Mouse (Mus musculus): ENCODE measurements at regions not wholly inside any gene's neighbourhood (a gene's known extent, or its start where the extent isn't known, plus 50 kb on each side); places are given as distances from the start of the nearest gene placed in this dataset.
A peak's percentile ranks its signal among the peaks of the same experiment; 100 is the strongest.

DNA sequence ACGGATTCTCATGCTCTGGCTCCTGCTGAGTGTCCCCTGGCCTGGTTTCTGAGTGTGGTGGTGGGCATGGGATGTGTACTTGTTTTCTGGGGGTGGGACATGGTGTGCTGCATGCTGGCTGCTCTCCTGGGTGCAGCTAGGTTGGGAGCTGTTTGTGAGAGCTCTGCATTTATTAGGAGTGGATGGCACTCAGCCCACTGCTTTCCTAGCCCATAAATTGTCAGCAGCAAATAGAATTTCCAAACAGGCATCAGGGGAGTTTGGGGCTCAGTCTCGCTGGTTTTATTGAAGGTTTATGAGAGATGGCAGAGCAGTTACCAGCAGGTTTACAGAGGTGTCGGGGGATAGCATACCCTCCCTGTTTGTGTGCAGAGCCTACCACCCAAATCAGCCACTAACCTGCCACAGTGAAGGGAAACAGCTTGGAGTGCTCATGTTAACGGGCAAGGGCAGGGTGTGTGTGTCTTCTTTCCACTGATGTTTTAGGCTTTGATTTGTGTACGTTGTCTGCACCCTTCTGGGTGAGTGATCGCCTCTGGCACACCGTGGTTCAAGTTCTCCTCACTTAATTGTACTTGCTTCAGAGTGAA lies 372.6 kb downstream of the Eipr1 start:
- DNase-seq, result no peak

DNA sequence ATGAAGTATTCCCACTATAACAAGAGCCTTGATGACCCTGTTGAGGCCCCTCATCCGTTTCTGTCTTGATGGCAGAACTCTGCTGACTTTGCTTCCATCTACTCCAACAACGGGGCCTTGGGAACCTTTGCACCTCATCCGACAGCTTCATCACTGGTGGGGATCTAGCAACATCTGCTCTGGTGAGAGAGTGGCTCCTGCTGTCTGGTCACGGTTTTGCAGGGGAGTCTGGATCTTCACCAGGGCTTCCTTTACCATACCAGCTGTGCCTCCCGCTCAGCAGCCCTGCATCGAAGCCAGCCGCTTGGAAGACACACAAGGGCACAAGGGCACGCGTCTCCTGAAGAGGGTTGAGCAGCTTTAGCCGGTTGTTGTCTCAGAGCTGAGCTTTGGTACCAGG lies 377.2 kb downstream of the Eipr1 start:
- DNase-seq, result peak; percentile 63

DNA sequence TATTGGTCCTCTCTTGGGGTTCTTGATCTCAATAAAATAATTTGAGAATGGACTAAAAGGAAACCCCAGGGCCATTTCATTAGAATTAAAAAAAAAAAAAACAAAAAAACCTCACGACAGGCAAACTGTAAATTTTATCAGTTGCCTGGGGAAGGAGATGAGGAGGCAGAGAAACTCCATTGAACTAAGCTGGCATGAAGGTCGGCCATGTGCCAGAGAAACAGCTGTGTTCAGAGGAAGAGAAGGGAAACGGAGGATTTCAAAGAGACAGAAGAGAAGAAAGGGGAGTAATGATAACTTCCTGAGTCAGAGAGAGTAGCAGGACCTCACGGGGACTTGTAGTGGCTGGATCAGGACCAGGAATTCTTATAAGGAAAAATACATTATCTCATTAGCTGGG lies 377.7 kb downstream of the Eipr1 start:
- no peak for DNase-seq

DNA sequence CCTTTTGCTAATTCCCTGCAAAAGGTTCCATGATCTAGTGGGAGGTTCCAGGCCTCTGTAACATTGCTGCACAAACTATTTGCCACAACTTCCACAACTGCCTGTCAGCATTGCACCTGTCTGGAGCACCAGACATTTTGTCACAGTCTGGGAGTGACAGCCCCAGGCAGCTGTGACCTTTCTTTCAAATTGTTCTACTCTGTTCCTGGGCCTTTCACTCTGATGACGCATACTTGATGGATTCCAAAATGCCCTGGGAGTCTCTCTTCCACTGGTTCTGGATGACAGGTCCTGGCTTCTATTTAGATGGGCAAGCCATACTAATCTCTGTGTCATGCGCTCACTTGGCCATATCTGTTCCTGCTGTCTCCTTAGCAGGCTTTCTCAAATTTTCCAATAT lies 382.7 kb downstream of the Eipr1 start:
- DNase-seq, result no peak

DNA sequence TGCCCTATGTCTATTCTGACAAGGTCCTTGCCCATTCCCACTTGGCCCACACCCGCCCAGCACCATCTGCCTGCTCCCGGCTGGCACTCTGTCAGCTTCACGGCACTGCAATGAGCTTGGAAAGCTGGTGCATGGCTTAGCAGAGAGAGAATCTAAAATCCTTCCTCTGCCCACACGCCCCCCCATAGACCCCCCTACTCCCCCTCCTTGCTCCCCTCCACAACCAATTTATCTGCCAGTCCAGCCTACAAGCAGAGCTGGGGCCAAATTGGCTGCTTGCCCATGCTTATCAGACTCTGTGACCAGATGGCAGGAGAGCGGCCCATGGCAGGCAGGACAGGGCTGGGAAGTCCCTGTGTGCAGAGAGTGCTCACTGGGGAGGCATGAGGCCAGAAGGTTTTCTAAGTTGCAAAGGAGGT lies 385.3 kb downstream of the Eipr1 start:
- peak; percentile 77 for DNase-seq

DNA sequence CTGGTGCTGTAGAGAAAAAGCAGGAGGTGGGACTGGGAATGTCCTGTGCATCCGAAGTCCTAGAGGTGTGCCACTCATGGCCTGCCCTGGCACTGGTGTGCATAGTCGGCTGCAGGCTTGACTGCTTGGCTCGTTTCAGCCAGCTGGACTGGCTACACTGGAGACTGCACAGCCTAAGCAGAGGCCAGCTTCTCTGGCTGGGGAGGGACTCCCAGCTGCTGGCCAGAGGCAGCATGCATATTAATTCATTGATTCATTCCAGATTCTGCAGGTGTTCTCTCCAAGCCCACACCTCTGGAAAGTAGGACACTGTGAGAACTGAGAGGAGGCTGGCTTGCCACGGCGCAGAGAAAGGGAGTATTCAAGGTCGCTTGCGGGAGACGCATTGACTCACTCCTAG lies 385.9 kb downstream of the Eipr1 start:
- DNase-seq, result no peak

DNA sequence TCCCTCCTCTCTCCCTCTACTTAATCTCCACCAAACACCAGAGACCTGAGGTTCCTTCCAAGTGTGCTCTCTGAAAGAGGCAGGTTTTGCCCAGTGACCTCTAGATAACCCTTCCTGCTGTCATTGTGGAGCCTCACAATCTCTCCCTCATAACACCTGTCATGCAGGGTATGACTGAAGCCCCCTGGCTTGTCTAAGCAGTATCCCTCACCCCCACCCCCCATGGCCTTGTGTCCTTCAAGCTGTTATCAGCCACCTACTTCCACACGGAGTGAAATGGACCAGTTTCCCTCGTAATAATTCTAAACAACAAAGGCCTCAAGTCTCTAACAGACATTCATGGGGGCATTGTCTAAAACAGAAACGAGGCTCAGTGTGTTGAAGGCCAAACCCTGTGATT lies 387.6 kb upstream of the Myt1l start:
- no peak for DNase-seq

DNA sequence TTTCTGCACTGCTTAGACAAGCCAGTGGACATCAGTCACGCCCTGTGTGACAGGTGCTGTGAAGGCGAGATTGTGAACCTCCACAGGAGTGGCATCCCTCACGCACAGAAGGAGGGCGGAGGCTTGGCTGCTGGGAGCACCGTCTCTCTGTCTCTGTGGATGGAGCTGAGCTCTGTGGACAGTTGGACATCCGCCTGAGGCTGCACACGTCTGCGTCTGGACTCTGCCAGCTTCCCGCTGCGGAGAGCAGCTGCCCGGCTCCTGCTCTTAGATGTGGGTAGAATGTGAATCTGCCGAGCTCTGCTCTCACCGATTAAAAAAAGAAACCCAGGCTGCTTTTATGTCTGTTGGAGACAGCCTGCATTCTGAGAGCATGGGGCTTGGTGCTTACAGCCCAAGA lies 387.1 kb upstream of the Myt1l start:
- no peak for DNase-seq

DNA sequence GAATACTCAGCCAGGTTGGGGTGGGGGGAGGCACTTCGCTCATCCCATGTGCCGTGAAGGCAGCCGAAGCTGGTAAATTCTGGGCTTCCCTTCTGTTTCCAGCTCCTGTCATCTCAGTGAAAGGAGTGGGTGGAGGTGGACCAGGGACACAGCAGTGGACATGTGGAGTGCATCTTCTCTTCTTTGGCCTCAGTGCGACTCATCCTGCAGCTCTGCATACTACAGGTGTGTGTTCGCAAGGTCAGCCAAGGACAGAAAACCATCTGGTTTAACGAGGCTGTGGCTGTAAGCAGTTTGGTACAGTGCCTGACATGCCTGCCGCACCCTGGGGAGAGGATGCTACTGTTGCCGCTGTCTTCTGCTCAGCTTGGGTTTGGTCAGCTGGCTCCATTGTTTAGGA lies 386.3 kb upstream of the Myt1l start:
- DNase-seq, result no peak

DNA sequence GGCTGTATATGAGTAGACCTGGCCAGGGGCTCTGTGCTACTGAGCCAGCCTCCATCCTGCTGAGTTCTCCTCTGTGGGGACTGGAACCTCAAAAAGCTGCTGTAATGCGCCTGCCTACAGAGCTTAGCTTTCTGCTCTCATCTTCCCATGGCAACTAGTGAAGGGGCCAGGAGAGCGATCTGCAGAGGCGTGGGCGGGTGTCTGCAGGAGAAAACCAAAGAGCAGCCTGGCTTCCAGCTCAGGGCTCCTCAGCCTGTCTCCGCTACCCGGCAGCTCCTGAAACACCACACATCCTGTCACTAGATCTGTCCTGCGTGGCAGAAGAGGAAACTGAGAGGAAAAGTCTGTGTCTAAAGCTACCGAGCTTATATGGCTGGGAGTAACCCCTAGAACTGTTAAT lies 384.9 kb upstream of the Myt1l start:
- no peak for DNase-seq

DNA sequence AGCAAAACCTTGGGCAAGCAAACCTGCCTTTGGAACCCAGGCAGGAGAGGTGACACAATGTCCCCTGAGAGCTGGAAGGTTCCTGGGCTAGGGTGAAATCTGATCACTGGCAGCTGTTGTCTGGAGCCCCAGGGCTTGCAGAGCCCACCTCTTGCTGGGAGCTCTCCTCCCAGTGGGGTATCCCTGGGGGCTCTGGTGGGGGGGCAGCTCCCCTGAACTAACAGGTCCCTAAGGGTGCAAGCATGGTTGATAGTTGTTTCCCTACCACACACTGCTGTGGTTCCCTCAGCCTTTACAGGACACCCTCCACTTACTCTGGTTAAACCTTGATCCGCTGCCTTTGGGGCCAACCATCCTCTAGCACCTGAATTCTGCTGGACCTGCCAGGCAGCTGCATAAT lies 367.3 kb upstream of the Myt1l start:
- no peak for DNase-seq

DNA sequence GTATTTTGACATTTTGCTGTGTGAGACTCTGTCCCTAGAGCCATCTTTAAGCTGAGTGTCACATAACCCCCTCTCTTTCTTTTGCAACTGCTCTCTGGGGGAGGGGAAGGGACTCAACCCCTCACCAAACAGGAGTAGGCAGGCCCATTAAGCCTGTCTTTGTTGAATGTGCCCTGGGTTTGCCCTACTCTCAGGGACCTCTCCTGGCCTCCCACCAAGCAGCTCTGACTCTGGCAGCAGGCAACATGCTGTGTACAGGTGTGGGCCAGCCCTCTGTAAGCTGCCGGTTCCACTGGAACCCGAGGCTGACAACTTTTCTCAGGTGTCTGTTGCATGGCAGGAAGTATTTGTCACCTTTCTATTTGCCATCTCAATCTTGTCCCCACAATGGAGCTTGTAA lies 366.6 kb upstream of the Myt1l start:
- no peak for DNase-seq

DNA sequence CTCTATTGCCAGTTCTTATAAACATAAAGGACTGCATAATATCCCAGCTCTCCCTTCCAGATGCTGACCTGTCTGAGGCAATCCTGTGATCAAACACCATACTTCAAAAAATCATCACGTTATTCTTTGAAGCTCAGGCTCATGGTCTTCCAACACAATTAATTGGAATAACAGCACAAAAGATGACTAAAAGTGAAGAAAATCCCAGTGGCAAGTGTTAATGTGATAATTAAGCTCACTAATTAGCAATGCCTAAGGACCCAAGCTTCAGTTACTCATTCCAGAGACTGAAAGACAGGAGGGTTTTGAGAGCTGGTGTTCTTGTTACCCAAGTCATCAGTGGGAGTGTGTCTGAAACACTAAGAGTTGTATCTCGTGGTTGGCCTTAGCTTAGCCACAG lies 363.5 kb upstream of the Myt1l start:
- DNase-seq, result no peak

DNA sequence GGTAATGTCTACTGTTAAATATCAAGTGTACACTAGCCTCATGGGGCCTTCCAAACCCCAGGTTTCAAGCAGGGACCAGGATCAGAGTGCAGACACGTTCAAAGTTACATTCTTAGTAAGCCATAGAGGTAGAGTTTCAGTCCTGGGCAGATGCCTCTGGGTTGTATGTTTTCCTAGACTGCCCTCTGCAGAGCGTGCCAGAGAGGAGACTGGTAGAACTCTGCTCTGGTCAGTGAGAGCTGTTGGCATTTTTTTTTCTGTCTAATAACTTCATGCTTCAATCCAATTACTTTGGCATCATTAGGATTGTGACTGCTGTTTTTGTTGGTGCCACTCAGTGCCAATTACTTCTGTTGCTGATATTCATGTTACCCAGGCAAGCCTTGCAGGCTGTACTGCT lies 361.9 kb upstream of the Myt1l start:
- DNase-seq, result no peak

DNA sequence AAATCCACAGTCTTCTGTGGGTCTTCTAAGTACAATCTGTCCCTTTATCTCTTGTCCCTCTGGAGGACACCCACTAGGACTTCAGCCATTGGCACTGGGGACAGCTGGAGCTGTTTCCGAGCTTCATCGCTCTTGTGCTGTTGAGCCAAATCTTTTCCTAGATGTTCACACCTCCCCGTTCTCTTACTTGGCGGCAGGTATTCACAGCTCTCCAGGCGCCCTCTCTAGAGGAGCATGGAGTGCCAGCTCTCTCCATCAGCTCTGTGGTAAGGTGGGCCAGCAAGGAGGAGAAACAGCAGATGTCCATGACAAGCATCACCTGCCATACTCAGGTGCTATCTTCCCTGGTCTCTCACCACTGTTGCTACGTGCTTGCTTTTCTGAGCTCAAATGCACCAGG lies 360.3 kb upstream of the Myt1l start:
- no peak for DNase-seq

DNA sequence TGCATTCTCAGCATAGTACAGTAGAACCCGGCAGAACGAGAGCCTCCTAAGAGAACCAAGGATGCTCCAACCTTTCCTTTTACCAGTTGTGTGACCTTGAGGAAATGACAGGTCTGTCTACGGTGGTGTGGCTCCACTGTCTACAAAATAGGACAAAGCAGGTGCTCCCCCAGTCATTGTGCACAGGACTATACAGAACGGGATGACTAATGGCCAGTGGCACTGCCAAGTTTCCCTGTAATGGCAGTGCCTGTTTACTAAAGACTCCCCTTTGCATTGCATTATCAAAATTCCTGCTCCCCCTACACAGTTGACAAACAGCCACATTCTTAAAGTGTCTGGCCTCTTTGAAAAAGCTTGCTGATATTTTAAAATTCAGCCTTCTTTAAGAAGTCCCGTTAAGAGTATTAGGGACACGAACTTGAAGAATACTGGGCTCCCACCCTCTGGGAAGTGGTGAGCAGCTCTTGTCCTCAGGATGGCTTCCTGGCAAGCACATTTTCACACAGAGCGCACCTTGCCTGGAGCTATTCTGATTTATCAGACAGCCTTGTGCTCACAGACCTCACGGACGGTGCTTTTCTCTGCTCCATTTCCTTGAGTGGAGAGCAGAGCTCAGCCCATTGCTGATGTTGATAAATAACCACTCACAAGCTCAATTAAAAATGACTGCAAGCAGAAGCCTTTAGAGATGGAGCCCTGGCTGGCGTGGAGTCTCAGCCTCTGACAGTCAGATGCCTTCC lies 352.3 kb upstream of the Myt1l start:
- DNase-seq, result peak; percentile 25

DNA sequence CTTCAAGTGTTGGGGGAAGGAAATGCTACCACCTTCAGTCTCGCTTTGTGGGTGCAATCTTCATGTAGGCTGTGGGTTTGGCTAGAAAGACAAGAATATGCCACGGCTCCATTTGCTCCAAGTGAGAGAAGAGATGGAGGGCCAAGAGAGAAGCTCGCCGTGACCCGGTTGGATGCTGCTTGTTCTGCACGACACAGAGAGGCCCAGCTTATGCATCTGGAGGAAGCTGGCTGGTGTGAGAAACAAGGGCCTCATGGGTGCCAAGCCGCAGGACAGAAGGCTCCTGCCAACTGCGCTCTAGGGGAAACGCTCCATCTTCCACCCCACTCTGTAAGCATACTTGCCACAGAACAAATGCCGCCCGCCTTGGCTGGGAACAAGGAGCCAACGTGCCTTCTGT lies 351.0 kb upstream of the Myt1l start:
- DNase-seq, result no peak

DNA sequence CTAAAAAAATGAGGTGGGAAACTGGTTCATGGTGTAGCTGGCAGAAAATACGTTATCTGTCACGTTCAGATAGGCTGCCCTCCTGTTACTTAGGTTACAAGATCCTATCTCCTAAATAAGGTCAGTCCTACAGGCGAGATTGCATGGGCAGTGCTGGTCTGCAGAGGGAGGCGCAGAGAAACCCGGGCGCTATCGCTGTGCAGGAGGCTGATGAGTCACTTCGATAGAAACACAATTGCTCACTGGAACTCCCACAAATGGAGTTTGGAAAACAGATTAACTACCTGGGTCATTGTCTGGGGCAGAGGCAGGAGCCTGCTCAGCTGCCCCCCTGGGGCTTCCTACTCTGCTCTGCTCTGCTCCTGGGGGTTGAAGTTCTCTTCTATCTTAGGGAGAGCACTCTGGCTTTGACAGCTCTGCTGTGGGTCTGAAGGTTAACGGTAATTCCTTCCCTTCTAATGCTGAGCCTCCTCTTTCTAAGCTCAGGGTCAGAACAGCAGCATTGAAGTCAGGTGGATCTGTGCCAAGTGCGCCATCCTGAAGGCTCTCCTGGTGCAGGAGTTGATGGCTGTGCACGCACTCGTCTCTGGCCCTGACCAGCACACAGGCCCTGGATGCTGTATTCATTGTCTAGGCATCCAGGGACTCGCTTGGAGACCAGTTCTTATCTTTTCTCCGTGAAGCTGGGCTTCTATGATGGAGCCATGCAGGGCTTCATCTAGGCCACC lies 349.9 kb upstream of the Myt1l start:
- peak; percentile 67 for DNase-seq

DNA sequence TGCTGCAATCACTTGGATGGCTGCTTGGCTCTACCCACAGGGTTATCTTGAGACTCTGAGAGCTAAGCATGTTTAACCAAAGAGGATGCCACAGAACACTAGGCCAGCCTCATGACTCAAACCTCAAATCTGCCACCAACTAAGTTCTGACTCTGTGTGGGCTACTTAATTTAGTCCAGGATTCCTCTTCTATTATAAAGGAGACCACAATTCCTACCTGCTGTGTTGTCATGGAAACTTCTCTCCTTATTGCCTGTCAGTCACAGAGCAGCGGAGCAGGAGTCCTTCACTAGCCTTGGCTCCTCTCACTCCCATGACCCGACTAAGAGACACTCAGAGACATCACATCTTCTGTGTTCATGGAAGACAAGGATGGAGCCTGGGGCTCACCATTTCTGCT lies 348.8 kb upstream of the Myt1l start:
- no peak for DNase-seq

DNA sequence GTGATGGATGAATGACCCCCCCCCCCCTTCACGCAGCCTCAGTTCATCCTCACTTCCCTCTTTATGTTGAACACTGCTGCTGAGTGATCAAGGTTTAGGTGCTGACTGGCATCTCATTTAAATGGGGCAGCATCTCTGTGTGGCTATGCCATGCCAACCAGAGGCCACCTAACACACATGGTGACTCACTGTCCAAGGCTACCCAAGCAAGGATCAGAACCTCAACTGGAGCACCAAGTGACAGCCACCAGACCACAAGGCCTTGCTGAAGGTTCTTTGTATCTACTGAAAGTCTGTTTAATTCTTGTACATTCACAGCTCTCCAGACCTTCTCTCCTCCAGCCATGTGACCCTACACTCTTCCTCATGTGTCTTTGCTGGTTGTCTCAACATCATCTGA lies 347.6 kb upstream of the Myt1l start:
- DNase-seq, result no peak

DNA sequence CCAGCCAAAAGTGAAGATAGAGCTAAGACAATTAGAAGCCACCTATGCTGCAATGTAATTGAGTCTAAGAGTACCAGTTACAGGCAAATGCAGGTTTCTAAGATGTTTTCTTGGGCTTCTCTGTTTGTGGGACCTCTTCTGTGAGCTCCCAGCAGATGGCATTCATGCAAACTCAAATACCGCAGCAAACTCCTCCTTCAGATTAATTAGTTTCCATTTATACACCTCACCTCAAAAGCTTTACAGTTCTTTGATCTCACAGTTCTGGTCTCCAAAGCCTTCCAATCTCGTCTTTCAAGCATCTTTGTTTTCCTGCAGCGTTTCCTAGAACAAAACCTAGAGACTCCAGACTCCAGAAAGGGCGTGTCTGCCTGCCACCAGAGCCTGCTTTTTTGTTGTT lies 340.6 kb upstream of the Myt1l start:
- no peak for DNase-seq

DNA sequence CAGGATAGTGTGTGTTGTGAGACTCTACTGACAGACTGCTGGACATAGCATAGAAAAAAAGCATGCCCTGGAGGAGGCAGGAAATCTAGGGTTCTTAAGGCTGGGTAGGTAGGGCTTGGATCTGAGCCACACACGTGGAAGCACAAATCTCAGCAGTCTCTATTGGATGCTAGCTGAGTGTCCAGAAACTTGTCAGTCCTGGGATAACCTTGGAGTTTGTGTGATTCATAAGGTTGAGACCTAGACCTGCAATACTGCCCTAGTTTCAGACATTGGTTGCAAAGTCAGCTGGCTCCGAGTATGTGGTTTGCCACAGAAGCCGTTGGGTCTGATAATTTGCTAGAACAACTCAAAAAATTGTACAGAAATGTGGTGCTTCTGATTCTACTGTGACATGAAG lies 335.8 kb upstream of the Myt1l start:
- peak; percentile 33 for DNase-seq

DNA sequence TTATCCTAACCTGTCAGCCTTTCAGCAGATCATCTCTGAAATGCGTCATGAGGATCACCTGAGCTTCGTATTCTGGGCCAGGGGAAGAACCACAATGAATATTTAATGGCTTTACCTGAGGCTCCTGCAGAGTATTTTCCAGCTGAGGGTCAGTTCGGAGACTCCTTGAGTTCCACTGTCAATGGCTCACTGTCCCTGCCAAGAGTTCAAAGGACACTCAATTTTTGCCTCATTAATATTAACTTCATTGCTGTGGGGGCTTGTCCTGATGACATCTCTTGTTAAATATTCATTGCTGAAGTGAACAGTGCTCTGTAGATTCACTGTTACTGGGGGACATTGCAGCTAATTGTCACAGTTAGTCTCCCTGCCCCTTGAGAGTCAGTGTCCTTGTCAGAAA lies 316.2 kb upstream of the Myt1l start:
- DNase-seq, result no peak

DNA sequence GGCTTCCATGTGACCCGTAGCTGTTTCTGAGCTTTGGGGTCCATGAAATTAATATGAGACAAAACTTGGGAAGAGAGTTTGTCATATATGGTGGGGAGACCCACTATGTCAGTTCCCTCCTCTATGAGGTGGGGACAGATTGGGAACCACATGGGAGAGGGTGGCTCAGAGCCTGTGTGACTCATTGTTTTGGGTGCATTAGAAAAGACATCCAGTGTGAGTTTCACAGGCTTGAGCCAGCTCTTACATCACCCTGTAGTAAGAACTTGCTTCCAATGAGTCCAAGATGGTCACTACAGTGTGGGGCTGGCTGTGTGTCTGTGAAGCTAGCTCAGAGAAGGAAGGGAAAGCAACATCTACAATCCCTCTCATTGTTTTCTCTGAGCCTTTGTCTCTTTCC lies 314.6 kb upstream of the Myt1l start:
- DNase-seq, result no peak

Data from adrenal gland, postnatal 25 days (tissue).